In genomic region chr3:87172351-87173102, GRCm38 (mm10) we compare ENCODE assay signal across 8 mouse cellular contexts. TPM values are rescaled to one million over a fixed set of nuclear protein-coding genes. Genes with fewer than 3 reads are reported as not detected.
DNase-seq lines count a peak whose midpoint lies in the region; ATAC-seq and TF ChIP-seq lines count a peak whose summit lies in the region.

No protein-coding gene starts in this region.

- DNase-seq in adrenal gland, adult (ENCODE audit: inconsistent age in 2 of 2, low spot score in 1 of 2) = peak; percentile 59 to 83
- no peak for DNase-seq in adrenal gland, postnatal 4 days (ENCODE audit: low spot score in 2 of 2)
- DNase-seq in ES-E14 (ENCODE audit: low read depth, low spot score) = no peak
- DNase-seq in limb, embryonic 14.5 days (ENCODE audit: low spot score) = no peak
- DNase-seq in neural tube, embryonic 10.5 days (ENCODE audit: extremely low spot score, low spot score) = peak; percentile 62
- no peak for DNase-seq in right cerebral cortex, postnatal 10 days (ENCODE audit: low spot score in 2 of 2)
- DNase-seq in cerebellum, postnatal 4 days (ENCODE audit: low spot score in 2 of 2) = no peak

- in situ Hi-C loops in ES-E14 (cut with MboI; ENCODE audit: low sequenced_read_pairs in 2 of 2, unreplicated experiment in 2 of 2) = loop anchor here in 1 of 2 experiments (10.0 kb wide), 1 partner anchor 88 kb away; no protein-coding TSS in a partner anchor

- 2% methylated on average over 15 of the region's 15 CpGs for WGBS in forebrain, embryonic 13.5 days
- 2% methylated on average over 15 of the region's 15 CpGs for WGBS in limb, embryonic 14.5 days

- ATAC-seq in forebrain, embryonic 13.5 days = 0 out of 2 replicates have a peak, but pooled peaks have one; percentile 0
- peak; percentile 7; the same call in 1 of the 2 replicates for ATAC-seq in limb, embryonic 14.5 days (ENCODE audit: low FRiP score, low read depth)

- peak overlapping the region; percentile 82 for H3K4me2 ChIP-seq in forebrain, embryonic 13.5 days
- H3K4me2 ChIP-seq in limb, embryonic 14.5 days (replicated peaks; ENCODE audit: low read depth, low read length, severe bottlenecking) = peak overlapping the region; percentile 74

- TF ChIP-seq POLR2A in limb, embryonic 14.5 days (IDR thresholded peaks at IDR 0.05; ENCODE audit: borderline replicate concordance, extremely low read depth, insufficient read depth, insufficient read length) = no peak

- H3K4me1 ChIP-seq in ES-E14 (ENCODE audit: control insufficient read depth in 2 of 2, insufficient read depth in 2 of 2, low read length in 2 of 2, poor library complexity in 1 of 2) = peaks cover 0 to 17% of the 10 kb centered on the region in 2 experiments
- H3K4me1 ChIP-seq in forebrain, embryonic 13.5 days = peaks cover 50% of the 10 kb centered on the region
- peaks cover 46% of the 10 kb centered on the region for H3K4me1 ChIP-seq in limb, embryonic 14.5 days (ENCODE audit: control insufficient read depth, insufficient read depth, low read length)

- H3K4me3 ChIP-seq in ES-E14 (ENCODE audit: insufficient read depth in 1 of 2, low read depth in 1 of 2, low read length in 2 of 2, poor library complexity in 1 of 2, severe bottlenecking in 1 of 2) = peak overlapping the region; percentile 8 to 76
- peak overlapping the region; percentile 55 for H3K4me3 ChIP-seq in forebrain, embryonic 13.5 days
- H3K4me3 ChIP-seq in limb, embryonic 14.5 days (replicated peaks; ENCODE audit: low read length) = peak overlapping the region; percentile 77

- H3K27ac ChIP-seq in ES-E14 (ENCODE audit: insufficient read depth, low read depth, low read length, poor library complexity, severe bottlenecking) = no peak overlapping the region
- peak overlapping the region; percentile 68 for H3K27ac ChIP-seq in forebrain, embryonic 13.5 days
- H3K27ac ChIP-seq in limb, embryonic 14.5 days (replicated peaks; ENCODE audit: low read depth, low read length) = peak overlapping the region; percentile 93

- H3K36me3 ChIP-seq in ES-E14 (ENCODE audit: control insufficient read depth, insufficient read depth, low read length, poor library complexity, severe bottlenecking) = no peaks in the 10 kb centered on the region
- no peaks in the 10 kb centered on the region for H3K36me3 ChIP-seq in forebrain, embryonic 13.5 days (ENCODE audit: poor library complexity, severe bottlenecking)
- peaks cover 2% of the 10 kb centered on the region; the same call in 1 of the 2 replicates for H3K36me3 ChIP-seq in limb, embryonic 14.5 days (ENCODE audit: control insufficient read depth, insufficient read depth, low read length)

- H3K27me3 ChIP-seq in forebrain, embryonic 13.5 days = 0 out of 2 replicates have a peak, but pooled peaks cover 6% of the 10 kb centered on the region
- H3K27me3 ChIP-seq in limb, embryonic 14.5 days (ENCODE audit: control insufficient read depth, insufficient read depth, low read length) = no peaks in the 10 kb centered on the region

- H3K9ac ChIP-seq in ES-E14 (ENCODE audit: insufficient read depth, low read depth, low read length, poor library complexity, severe bottlenecking) = no peak overlapping the region; the same call in 1 of the 2 replicates
- peak overlapping the region; percentile 82 for H3K9ac ChIP-seq in forebrain, embryonic 13.5 days
- peak overlapping the region; percentile 91 for H3K9ac ChIP-seq in limb, embryonic 14.5 days (ENCODE audit: low read depth, low read length, severe bottlenecking)

- no peaks in the 10 kb centered on the region for H3K9me3 ChIP-seq in ES-E14 (ENCODE audit: control insufficient read depth, insufficient read depth, low read depth, low read length)
- H3K9me3 ChIP-seq in forebrain, embryonic 13.5 days (replicated peaks) = no peaks in the 10 kb centered on the region
- no peaks in the 10 kb centered on the region for H3K9me3 ChIP-seq in limb, embryonic 14.5 days (ENCODE audit: control insufficient read depth, low read length)

TF ChIP-seq in ES-E14, 5 proteins besides CTCF, POLR2A, EP300 and RAD21:
- no peak for TF ChIP-seq ZNF384 (IDR thresholded peaks at IDR 0.05; ENCODE audit: low read depth, low read length)
- TF ChIP-seq ZC3H11A (IDR thresholded peaks at IDR 0.05; ENCODE audit: borderline replicate concordance, low read depth, low read length) = no peak
- no peak for TF ChIP-seq MAFK (IDR thresholded peaks at IDR 0.05; ENCODE audit: insufficient read depth, low read depth, low read length)
- TF ChIP-seq HCFC1 (IDR thresholded peaks at IDR 0.05; ENCODE audit: borderline replicate concordance, insufficient read depth, low read length) = no peak
- TF ChIP-seq CHD2 (IDR thresholded peaks at IDR 0.05; ENCODE audit: low read depth, low read length) = no peak

RNA-seq across cellular contexts. Expression of gene Kirrel, which starts 2.0 kb away (rescaled TPM):
- total RNA-seq in adrenal gland, postnatal 4 days (2021) = 10 to 100 TPM; 30.7 to 33.0 TPM
- total RNA-seq in ES-E14 (2012; rRNA removed) = 35.5 and 37.8 TPM in 2 replicates
- polyA plus RNA-seq in forebrain, embryonic 13.5 days (2015; fragmentation: Nextera tagmentation; extraction: Ambion mirVana) = 5.8 and 7.4 TPM in 2 replicates
- polyA plus RNA-seq in limb, embryonic 14.5 days (2012; rRNA removed) = 46.6 and 57.2 TPM in 2 replicates
- 11.3 and 15.8 TPM in 2 replicates for polyA plus RNA-seq in limb, embryonic 14.5 days (2014; fragmentation: Nextera tagmentation; extraction: Ambion mirVana)

Comparison
In these comparisons a context has a peak if more than half of its experiments do, and no peak if none do; other contexts are left out.
1. DNase-seq: peak in adrenal gland, adult (2 of 2) and neural tube, embryonic 10.5 days (single experiment); none in adrenal gland, postnatal 4 days (0 of 2), ES-E14 (single experiment), limb, embryonic 14.5 days (single experiment), right cerebral cortex, postnatal 10 days (0 of 2) and cerebellum, postnatal 4 days (0 of 2).
2. Peak in every context shown above with its lines, with median percentiles within 50 percentile points of each other: H3K4me3 ChIP-seq.